Mouse (Mus musculus): Measurements from ENCODE around the gene Rabepk.
"Not testable (repeated sequence)": the region's sequence is repeated elsewhere in the genome, so short reads cannot be mapped to it uniquely, and the experiment has no call there.

Gene Rabepk

DNA sequence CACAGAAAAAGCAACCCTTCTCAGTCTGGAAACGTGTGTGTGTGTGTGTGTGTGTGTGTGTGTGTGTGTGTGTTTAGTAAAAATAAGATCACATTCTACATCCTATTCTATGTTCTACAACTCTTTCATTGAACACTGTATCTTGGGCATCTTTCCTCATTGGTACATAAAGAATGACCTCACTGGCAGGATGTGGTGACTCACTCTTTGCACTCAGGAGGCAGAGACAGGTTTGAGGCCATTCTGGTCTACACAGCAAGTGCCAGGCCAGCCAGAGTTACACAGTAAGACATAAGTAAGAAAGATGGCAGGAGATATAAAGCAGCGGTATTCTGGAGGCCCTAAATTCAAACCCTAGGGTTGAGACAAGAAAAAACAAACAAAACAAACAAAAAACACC lies 36.8 kb downstream of the Rabepk start:
- DNase-seq (ENCODE audit: low spot score), result peak; percentile 18

DNA sequence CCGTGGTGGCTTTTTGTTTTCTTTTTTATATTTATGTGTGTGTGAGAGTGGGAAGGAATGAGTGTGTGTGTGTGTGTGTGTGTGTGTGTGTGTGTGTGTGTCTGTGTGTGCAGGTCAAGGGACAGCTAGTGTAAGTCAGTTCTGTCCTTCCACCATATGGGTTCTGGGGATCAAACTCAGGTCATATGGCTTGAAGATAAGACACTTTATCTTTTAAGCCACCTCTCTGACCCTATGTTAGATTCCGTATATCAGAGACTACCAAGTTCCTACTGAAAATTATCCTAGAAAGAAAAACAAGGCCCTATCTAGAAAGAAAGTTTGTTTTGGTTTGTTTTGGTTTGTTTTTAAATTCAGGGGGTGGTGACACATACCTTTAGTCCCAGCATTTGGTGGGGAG lies 37.5 kb downstream of the Rabepk start:
- DNase-seq (ENCODE audit: low spot score), result no peak

DNA sequence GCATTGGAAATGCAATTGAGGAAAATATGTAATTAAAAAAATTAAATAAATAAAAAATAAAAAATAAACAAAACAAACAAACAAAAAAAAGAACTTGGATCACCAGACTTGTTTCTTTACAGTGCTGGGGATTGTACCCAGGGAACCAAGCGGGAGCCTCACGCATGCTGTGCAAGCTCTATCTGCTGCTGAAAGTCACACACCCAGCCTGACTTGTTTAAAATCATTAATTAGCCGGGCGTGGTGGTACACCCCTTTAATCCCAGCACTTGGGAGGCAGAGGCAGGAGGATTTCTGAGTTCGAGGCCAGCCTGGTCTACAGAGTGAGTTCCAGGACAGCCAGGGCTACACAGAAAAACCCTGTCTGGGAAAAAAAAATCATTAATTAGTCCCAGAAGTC lies 38.4 kb downstream of the Rabepk start:
- not testable (repeated sequence) for DNase-seq (ENCODE audit: low spot score)

DNA sequence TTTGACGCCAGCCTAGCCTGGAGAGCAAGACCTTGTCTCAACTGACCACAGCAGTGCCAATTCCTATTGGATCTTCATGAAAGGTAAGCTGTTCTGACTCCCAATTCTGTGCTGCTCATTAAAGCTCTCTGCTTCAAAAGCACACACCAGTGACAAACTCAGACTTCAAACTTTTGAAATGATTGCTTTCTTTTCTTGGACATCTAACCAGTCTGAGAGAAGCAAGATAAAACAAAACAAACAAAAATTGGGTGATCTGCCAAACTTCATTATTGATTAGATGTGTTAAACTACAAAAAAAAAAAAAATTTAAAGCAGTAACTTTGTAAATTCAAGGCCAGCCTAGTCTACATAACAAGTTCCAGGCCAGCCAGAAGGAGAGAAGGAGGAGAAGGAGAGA lies 42.4 kb downstream of the Rabepk start:
- DNase-seq (ENCODE audit: low spot score), result no peak

DNA sequence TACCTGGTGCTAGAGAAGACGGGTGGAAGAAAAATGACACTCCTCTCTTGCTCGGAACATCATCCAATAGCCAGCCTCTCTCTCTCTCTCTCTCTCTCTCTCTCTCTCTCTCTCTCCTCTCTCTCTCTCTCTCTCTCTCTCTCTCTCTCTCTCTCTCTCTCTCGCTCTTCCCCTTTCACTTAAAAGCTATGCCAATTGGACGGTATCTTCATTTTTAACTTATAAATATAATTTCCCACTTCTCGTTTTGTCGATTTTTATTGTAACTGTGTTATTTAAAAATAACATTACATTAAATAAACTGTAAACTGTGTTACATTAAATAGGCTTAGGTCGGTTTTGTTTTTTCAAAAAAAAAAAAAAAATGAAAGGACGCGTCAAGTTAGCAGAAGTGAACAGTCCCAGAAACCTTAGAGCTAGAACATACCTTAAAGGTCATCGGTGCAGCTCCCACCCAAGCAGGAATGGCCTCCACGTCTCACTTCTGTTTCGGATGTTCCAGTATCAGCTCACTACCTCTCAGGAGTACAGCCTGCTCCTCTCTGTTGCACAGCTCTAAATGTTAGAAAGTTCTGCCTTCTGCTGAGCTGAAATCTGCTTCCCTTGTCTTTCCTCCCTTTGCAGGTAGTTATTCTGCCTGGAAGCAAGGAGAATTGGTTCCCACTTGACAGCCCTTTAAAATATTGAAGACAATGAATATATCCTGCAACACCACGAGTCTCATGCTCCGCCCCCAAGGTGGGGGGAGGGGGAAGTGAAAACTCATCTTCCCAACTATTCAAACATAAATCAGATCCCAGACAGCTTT lies 45.0 kb downstream of the Rabepk start, which contains the start of gene Gapvd1:
Gapvd1 (minus strand) TSS at position 682 of the 808 bp plus-strand sequence.
- DNase-seq (ENCODE audit: low spot score), result no peak

DNA sequence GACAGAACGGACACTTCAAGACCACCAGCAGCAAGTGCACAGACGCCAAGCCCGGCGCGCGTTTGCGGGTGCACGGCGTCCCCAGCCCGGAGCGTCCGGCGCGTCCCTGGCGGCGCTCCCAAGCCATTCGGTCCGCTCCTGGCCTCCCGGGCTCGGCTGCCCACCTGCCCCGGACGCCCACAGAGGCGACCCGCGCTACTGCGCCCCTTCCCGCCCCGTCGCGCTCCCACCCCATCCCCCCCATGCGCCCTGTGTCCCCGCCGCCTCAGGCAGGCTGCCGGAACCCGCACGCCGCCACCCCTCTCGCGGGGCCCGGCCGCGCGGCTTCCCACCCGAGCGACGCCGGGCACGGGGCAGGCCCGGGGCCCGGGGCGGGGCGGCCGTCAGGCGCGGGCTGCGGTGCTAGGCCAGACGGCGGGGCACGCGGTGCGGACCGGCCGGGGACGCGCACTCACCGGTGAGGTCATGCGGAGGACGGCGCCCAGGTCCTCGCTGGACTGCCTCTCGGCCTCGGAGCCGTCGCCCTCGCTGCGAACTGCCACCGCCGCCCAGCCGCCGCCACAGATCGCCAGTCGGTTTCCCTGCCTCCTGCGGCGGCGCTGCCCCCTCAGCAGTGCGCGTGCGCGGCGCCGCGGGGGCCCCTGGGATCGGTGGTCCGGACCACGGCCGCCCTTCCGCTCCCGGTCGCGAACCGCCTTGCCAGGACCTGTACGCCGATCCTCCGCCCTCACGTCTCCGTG lies 45.7 kb downstream of the Rabepk start:
- DNase-seq (ENCODE audit: low spot score), result peak; percentile 77

DNA sequence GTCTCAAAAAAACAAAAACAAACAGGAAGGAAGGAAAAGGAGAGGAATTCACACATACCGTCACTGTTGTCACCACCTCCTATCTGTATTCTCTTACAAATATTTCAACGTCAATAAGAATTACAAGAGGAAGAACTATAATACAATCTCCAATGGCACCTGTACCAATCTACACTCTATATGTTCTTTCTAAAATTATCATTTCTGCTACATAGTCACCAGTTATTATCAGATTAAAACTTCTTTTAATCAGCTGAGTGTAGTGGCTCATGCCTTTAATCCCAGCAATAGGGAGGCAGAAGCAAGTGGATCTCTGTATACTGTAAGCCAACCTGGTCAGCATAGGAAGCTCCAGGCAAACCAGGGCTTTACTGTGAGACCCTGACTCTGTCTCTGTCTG lies 49.5 kb downstream of the Rabepk start:
- no peak for DNase-seq (ENCODE audit: low spot score)

DNA sequence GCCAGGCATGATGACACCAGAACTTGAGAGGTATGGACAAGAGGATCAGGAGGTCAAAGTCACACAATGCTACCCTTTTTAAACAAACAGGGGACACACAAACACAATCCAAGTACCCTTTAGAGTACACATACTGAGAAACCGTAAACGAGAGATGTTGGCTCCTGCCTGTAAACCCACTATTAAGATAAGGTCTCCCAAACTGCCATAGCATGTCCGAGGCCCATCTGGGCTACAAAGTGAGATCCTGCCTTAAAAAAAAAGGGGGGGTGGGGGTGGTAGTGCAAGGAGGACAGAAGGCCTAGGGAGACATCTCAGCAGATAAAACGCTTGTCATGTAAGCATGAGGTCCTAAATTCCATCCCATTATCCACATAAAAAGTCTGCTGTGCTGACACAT lies 51.2 kb downstream of the Rabepk start:
- no peak for DNase-seq (ENCODE audit: low spot score)

DNA sequence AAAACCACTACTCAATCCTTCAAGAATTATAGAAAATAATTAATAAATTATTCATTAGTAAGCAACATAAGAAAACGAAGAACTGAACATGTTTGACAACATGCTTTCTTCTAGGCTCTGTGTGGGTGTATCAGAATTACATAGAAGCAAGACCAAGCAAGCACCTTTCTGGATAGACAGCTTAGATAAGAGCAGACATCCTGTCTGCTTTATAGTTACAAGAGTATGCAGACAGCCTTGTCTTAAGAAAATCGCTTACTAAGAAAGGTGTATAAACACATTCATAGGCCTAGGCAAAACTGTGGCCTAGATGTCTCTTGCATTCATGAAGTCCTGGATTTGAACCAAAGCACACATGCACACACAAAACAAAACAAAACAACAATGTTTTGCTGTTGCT lies 54.0 kb downstream of the Rabepk start:
- DNase-seq (ENCODE audit: low spot score), result no peak

DNA sequence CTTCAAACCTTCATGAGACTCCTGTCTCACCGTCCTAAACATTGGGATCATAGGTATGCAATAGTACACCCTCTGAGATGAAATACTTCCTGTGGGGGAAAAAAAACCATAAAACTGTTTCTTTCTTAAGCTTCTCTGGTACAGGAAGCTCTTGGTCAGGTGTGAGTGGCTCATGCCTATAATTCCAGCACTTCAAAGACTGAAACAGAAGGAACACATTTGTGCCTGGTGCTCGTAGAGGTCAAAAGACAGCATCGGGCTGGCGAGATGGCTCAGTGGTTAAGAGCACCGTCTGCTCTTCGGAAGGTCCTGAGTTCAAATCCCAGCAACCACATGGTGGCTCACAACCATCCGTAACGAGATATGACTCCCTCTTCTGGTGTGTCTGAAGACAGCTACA lies 55.2 kb downstream of the Rabepk start:
- DNase-seq (ENCODE audit: low spot score), result peak; percentile 21

DNA sequence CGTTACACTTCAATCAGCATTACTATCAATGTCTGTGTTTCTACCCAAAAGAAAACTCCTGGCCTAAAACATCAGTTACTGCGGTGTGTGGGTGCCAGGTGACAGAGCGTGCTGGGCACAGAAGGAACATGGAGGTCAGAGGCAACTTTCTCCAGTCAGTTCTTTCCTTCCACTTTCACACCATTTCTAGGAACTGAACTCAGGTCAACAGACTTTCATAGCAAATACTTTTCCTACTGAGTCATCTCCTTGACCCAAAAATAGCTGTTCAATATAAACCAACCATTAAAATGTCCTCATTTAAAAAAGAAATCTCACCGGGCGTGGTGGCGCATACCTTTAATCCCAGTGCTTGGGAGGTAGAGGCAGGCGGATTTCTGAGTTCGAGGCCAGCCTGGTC lies 57.0 kb downstream of the Rabepk start:
- no peak for DNase-seq (ENCODE audit: low spot score)

DNA sequence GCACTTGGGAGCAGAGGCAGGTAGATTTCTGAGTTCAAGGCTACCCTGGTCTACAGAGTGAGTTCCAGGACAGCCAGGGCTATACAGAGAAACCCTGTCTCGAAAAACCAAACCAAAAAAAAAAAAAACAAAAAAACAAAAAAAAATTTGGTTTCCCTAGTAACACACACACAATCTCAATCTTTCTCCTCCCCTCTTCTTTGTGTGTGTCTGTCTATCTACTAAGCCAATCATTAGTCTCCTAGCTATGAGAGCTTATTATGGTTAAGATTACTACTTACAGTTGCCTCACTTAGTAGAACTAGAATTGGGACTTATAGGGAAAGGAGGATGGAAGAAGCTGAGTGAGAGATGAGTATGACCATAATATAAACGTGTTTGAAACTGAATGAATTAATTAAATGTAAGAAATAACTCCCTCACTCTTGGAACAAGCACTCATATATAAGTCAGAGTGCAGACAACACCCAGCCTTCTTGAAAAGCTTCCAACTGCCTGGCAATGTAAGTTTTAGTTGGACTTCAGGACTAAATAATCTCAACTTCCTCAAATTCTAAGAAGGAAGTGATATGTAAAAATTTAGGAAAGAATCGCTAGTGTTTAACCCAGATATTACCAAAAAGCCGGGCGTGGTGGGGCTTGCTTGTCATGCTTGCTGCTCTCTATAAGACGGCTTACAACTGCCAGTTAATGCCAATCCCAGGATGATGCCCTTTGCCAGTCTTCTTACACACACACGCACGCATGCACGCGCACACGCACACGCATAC lies 58.1 kb downstream of the Rabepk start:
- DNase-seq (ENCODE audit: low spot score), result no peak

DNA sequence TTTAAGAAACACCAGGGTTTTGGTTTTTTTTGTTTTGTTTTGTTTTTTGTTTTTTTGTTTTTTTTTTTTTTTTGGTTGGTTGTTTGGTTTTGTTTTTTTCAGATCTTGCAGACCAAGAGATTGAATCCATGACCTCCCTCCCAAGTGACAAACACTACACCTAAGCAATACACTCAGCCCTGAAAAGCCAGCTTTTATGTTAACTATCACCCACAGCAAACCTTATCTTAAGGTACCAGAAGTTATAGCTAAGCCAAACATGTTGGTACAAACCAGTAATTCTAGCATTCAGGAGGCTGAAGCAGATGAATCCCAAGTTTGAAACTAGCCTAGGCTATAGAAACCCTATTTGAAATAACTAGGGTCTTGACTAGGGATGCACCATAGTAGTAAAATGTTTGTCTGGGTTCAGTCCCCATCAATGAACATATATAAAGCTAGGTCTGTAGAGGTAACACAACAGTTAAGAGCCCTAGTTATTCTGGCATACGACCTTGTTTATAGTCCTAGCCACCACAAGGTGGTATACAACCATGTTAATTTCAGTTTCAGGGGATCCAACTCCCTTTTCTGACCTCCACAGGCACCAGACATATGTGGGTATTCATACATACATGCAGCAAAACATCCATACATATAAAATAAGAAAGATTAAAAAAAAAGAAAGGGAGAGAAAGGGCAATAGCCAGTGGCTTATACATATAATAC lies 59.9 kb downstream of the Rabepk start:
- no peak for DNase-seq (ENCODE audit: low spot score)

DNA sequence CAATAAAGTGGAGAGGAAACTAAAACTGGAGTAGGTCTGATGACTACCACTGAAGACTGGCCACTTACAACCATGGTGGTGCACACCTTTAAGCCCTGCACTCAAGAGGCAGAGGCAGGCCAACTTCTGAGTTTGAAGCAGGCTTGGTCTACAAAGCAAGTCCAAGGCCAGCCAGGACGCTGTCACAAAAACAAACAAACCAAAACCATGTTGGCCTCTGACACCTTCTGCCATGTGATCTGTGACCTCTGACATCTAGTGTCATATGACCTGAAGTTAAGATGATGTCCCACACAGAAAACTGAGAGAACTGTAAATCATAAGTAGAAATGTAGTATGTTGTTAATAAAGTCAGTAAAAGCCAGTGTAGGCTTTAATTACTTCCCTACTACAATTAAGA lies 61.8 kb downstream of the Rabepk start:
- no peak for DNase-seq (ENCODE audit: low spot score)

DNA sequence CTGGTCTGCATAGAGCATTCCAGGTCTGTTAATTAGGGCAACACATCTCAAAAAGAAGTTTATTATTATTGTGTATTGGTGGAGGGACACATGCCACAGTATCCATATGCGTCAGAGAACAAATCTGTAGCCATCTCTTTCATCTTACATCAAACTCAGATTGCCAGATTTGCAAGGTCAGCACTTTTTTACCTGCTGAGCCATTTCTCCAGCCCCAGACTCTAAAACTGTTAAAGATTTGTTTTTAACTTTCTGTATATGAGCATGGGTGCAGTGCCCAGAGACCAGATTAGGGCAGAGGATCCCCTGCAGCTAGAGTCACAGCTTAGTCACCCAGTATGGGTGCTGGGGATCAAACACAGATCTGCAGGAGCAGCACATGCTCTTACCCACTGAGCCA lies 63.1 kb downstream of the Rabepk start:
- no peak for DNase-seq (ENCODE audit: low spot score)
